Mouse (Mus musculus) ES-Bruce4 (cell line): Measurements from ENCODE around the gene Il17re.

ENCODE experiments used
- CTCF ChIP-seq: IDR thresholded peaks from one replicate; pipeline ENCODE4 v1.8.1; 2011; ENCODE audit warnings: low read depth, low read length
- EP300 ChIP-seq: IDR thresholded peaks from 2 replicates; pipeline ENCODE4 v1.6.1; 2011; ENCODE audit warnings: low read depth, low read length; ENCODE audit not compliant: insufficient read depth
- POLR2A ChIP-seq: IDR thresholded peaks from one replicate; pipeline ENCODE4 v1.8.1; 2011; ENCODE audit warnings: low read length; ENCODE audit not compliant: insufficient read depth

DNA sequence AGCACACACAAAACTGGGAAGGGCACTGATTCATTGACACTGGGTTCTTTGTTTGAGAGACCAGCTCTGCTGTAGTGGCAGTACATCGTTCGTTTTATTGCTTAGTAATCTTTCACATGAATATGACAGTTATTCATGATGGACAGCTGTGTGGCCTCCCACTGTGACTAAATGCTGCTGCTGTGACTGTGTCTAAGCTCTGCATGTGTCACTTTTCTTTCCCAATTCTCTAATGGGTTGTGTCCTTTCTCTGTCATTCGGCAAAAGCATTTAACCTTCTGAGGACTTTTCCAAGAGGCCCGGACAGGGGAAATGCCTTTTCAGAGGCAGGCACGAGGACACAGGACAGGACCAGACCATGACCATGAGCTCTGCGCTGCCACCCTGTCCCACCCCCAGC, 55.7 kb downstream of the Il17re start:
- TF ChIP-seq POLR2A (no peak), CTCF (no peak), EP300 (no peak)
